Mouse (Mus musculus) G1E (cell line): ENCODE results near the gene Ddx39b.

Experiments
- CTCF ChIP-seq: IDR thresholded peaks from 2 replicates; pipeline ENCODE4 v1.5.1; 2012; ENCODE audit warnings: low read depth, low read length, inconsistent platforms, mixed read lengths
- GATA1 ChIP-seq: IDR thresholded peaks from 2 replicates; pipeline ENCODE4 v1.6.1; 2012; ENCODE audit warnings: borderline replicate concordance, low read length, inconsistent platforms, mixed read lengths
- POLR2AphosphoS5 ChIP-seq: IDR thresholded peaks from 2 replicates; pipeline ENCODE4 v1.6.1; 2012; ENCODE audit warnings: low read depth, low read length, inconsistent platforms; ENCODE audit not compliant: insufficient replicate concordance
- TAL1 ChIP-seq: conservative IDR thresholded peaks from 2 replicates; pipeline ENCODE4 v1.6.1; 2012; ENCODE audit warnings: low read depth, low read length, inconsistent platforms, mixed read lengths

DNA sequence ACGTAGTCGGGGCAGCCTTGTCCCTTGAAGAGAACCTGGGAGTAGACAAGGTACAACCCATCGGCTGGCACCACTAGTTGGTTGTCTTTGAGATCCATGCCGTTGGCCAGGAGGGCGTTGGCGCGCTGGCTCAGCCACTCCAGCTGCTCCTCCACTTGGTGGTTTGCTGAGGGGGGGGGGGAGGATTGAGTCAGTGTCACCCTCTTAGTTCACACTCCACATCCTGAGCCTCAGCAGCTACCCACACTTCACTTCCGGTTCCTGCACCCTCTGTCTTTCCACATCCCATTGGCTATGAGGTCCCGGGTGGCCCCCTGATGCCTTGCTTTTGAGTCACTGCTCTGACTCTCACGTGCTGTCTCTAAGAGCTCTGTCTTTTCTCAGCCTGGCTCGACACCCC lies 41.1 kb upstream of the Ddx39b start:
- TF ChIP-seq CTCF (no peak), TAL1 (no peak), GATA1 (no peak), POLR2AphosphoS5 (no peak)
